Mouse (Mus musculus) forebrain, postnatal 0 days (tissue): ENCODE measurements at regions not wholly inside any gene's neighbourhood (a gene's known extent, or its start where the extent isn't known, plus 50 kb on each side); places are given as distances from the start of the nearest gene placed in this dataset.
A peak's percentile ranks its signal among the peaks of the same experiment; 100 is the strongest.

Experiments used
- ATAC-seq: fragments of 200-750 bp; cut with Nextera tagmentation; 2 replicates; pipeline ENCODE4 v1.8.0; 2017; ENCODE audit warnings: mild to moderate bottlenecking, moderate library complexity
- DNase-seq: peaks from one replicate; pipeline ENCODE4 v3.0.0-alpha.2; 2015
- H3K27ac ChIP-seq: fragments of 300-500 bp; sonication (generic); 2 replicates; pipeline ENCODE4 v1.5.1; 2014; ENCODE audit warnings: low read depth, mild to moderate bottlenecking, antibody characterized with exemption, low read length, moderate library complexity, mixed read lengths
- H3K27me3 ChIP-seq: fragments of 300-500 bp; sonication (generic); 2 replicates; pipeline ENCODE4 v1.6.1; 2014; ENCODE audit warnings: mild to moderate bottlenecking, low read length, mixed read lengths; ENCODE audit not compliant: insufficient read depth
- H3K36me3 ChIP-seq: fragments of 300-500 bp; sonication (generic); 2 replicates; pipeline ENCODE4 v1.6.1; 2014; ENCODE audit warnings: mild to moderate bottlenecking, moderate library complexity; ENCODE audit not compliant: insufficient read depth
- H3K4me1 ChIP-seq: fragments of 300-500 bp; sonication (generic); 2 replicates; pipeline ENCODE4 v1.6.1; 2014; ENCODE audit warnings: antibody characterized with exemption; ENCODE audit not compliant: insufficient read depth
- H3K4me2 ChIP-seq: fragments of 300-500 bp; sonication (generic); 2 replicates; pipeline ENCODE4 v1.6.1; 2014; ENCODE audit warnings: low read depth, mild to moderate bottlenecking, moderate library complexity
- H3K4me3 ChIP-seq: fragments of 300-500 bp; sonication (generic); 2 replicates; pipeline ENCODE4 v1.5.1; 2014; ENCODE audit warnings: low read depth, low read length, mixed read lengths
- H3K9ac ChIP-seq: fragments of 300-500 bp; sonication (generic); 2 replicates; pipeline ENCODE4 v1.6.1; 2014; ENCODE audit warnings: mild to moderate bottlenecking
- H3K9me3 ChIP-seq: fragments of 300-500 bp; sonication (generic); 2 replicates; pipeline ENCODE4 v1.6.1; 2016; ENCODE audit warnings: low read length
- CTCF ChIP-seq: sonication (generic); IDR thresholded peaks from 2 replicates; pipeline ENCODE4 v1.5.1; 2016; ENCODE audit warnings: antibody characterized with exemption, control low read depth, low read depth
- whole genome bisulfite sequencing: fragments of 180-500 bp; shearing (Covaris S2); extraction: QIAGEN DNeasy Blood & Tissue Kit; methylation state at CpG from one replicate; pipeline ENCODE4 v1.1.7; 2014; 5-methylcytosine and 5-hydroxymethylcytosine counted together

- Histone ChIP-seq H3K4me2 (no peak overlapping the region), H3K9ac (no peak overlapping the region), H3K36me3 (no peaks in the 10 kb centered on the region), H3K4me1 (no peaks in the 10 kb centered on the region), H3K9me3 (no peaks in the 10 kb centered on the region), H3K27me3 (no peaks in the 10 kb centered on the region), H3K4me3 (no peak overlapping the region), H3K27ac (no peak overlapping the region)
- TF ChIP-seq CTCF = no peak
- ATAC-seq (no peak), DNase-seq (no peak)
- 60% methylated on average over 4 of the region's 4 CpGs for WGBS
Observed at GRCm38 (mm10) chr10:37240634-37241033, 101.9 kb upstream of the Marcks start.

DNA sequence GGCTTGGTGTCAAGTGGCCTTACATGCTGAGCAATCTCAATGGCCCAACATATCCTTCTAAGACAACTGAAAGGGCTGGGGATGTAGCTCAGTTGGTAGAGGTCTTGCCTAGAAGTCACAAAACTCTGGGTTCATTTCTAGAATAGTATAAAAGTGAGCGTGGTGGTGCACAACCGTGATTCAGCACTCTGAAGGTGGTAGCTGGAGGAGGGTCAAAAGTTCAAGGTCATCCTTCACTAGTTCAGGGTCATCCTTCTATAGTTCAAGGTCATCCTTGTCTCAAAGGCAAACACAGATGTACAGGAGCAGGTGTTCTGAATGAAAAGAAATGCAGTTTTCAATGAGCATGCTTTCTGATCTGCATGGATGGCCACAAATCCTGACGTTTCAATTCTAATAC lies 101.5 kb upstream of the Marcks start:
- Histone ChIP-seq H3K9me3 (no peaks in the 10 kb centered on the region), H3K36me3 (no peaks in the 10 kb centered on the region), H3K4me1 (no peaks in the 10 kb centered on the region), H3K9ac (no peak overlapping the region), H3K27me3 (no peaks in the 10 kb centered on the region), H3K27ac (no peak overlapping the region), H3K4me3 (no peak overlapping the region), H3K4me2 (no peak overlapping the region)
- no peak for TF ChIP-seq CTCF
- ATAC-seq (no peak), DNase-seq (no peak)
- WGBS = 78% methylated on average over 3 of the region's 3 CpGs

DNA sequence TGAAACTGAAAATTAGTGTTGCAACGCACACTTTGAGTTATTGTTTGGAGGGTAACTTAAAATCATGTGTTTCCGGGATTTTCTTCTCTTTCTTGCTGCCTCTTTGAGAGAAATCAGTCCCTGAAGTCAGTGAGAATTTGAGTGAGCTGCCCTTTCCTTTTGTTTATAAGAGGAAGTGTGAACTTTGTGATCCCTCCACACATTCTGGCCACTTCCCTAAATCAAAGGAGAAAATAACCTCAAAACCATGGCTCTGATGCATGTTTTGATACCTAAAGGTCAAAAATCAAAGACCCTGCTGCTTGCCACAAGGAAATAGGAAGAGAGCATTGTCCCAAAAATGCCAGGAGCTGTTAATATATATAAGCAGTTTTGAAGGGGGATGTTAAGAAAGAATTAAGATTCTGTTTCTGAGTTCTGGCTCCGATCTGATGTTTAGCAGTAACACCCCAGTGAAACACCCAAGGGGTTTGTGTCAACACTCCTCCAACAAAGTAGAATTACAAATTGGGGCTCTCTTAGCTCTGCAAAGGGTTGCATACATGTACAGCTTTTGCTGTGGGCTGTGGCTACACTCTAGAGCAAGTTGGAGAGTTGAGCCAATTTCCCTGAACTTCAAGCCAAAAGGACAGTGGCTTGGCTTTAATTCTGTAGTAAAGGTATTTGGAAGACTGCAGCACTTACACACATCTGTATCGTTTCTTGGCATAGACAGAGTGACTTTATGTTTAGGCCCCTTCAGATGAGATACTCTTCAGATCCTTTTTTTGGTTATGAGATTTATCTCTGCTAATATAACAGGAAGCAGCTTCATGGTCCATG lies 97.5 kb upstream of the Marcks start:
- Histone ChIP-seq H3K4me2 (no peak overlapping the region), H3K27ac (no peak overlapping the region), H3K36me3 (no peaks in the 10 kb centered on the region), H3K9ac (no peak overlapping the region), H3K9me3 (no peaks in the 10 kb centered on the region), H3K27me3 (no peaks in the 10 kb centered on the region), H3K4me3 (no peak overlapping the region), H3K4me1 (no peaks in the 10 kb centered on the region)
- TF ChIP-seq CTCF = no peak
- 80% methylated on average over 4 of the region's 4 CpGs for WGBS
- DNase-seq (no peak), ATAC-seq (no peak)

GRCm38 (mm10) chr10:37231936-37232556 lies 93.3 kb upstream of the Marcks start:
- Histone ChIP-seq H3K4me1 (no peaks in the 10 kb centered on the region), H3K9ac (0 out of 2 replicates have a peak overlapping the region, but pooled peaks have one; percentile 18), H3K4me3 (no peak overlapping the region), H3K9me3 (no peaks in the 10 kb centered on the region), H3K27me3 (no peaks in the 10 kb centered on the region), H3K36me3 (no peaks in the 10 kb centered on the region), H3K4me2 (peak overlapping the region; percentile 17; the same call in 1 of the 2 replicates), H3K27ac (no peak overlapping the region)
- TF ChIP-seq CTCF = no peak
- peak; percentile 22 for DNase-seq
- WGBS = 16% methylated on average over 11 of the region's 12 CpGs
- peak; percentile 76 for ATAC-seq

- ATAC-seq = no peak
- H3K27ac ChIP-seq = no peak overlapping the region
Observed at GRCm38 (mm10) chr10:37231159-37231558, 92.4 kb upstream of the Marcks start.

GRCm38 (mm10) chr10:37227889-37228288 lies 89.2 kb upstream of the Marcks start:
- no peak for TF ChIP-seq CTCF
- Histone ChIP-seq H3K27me3 (no peaks in the 10 kb centered on the region), H3K4me2 (no peak overlapping the region), H3K4me3 (no peak overlapping the region), H3K4me1 (no peaks in the 10 kb centered on the region), H3K9ac (no peak overlapping the region), H3K9me3 (no peaks in the 10 kb centered on the region), H3K36me3 (no peaks in the 10 kb centered on the region), H3K27ac (no peak overlapping the region)
- DNase-seq = no peak
- 76% methylated on average over 3 of the region's 3 CpGs for WGBS
- no peak for ATAC-seq

More at GRCm38 (mm10) chr10:37231159-37231558, 92.4 kb upstream of the Marcks start:
- H3K4me2 ChIP-seq = no peak overlapping the region
- H3K27me3 ChIP-seq = no peaks in the 10 kb centered on the region
- H3K9ac ChIP-seq = no peak overlapping the region
- DNase-seq = no peak
- TF ChIP-seq CTCF = no peak
- no peak overlapping the region for H3K4me3 ChIP-seq
- no peaks in the 10 kb centered on the region for H3K4me1 ChIP-seq
- 84% methylated on average over 6 of the region's 6 CpGs for WGBS
- H3K9me3 ChIP-seq = no peaks in the 10 kb centered on the region
- no peaks in the 10 kb centered on the region for H3K36me3 ChIP-seq

DNA sequence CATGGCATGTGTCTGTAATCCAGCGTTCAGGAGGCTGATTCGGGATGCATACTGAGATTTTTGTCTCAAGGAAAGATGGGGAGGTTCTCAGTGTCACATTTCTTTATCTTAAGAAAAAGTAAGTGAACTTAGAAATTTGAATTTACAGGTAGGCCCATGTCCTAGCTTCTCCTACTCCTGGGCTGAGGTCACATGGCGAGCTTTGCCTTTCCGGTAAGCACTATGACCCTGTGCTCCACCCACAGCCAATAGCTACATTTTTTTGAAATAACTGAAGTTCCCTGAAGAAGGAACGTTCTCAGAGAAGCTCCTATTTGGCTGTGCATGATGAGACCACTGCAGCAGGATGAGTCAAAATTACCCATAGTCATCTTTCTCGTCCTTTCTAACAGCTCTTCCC lies 83.0 kb upstream of the Marcks start:
- no peaks in the 10 kb centered on the region for H3K9me3 ChIP-seq
- no peak overlapping the region for H3K9ac ChIP-seq
- WGBS = 92% methylated on average over 6 of the region's 6 CpGs
- no peak overlapping the region for H3K4me2 ChIP-seq
- H3K27me3 ChIP-seq = no peaks in the 10 kb centered on the region
- no peak for TF ChIP-seq CTCF
- no peaks in the 10 kb centered on the region for H3K36me3 ChIP-seq
- no peak for ATAC-seq
- H3K27ac ChIP-seq = no peak overlapping the region
- H3K4me1 ChIP-seq = no peaks in the 10 kb centered on the region
- DNase-seq = no peak
- no peak overlapping the region for H3K4me3 ChIP-seq
